Mouse (Mus musculus): ENCODE results near the gene Psmd8. TPM values are rescaled to one million over a fixed set of nuclear protein-coding genes. Genes with fewer than 3 reads are reported as not detected.
"Not testable (repeated sequence)": the region's sequence is repeated elsewhere in the genome, so short reads cannot be mapped to it uniquely, and the experiment has no call there.

Gene Psmd8
- polyA plus RNA-seq, 1 experiment from 2014 or later: 273 TPM

- H3K27ac ChIP-seq: peak overlapping the region; percentile 66
- H3K4me2 ChIP-seq: peak overlapping the region; percentile 57
- not testable (repeated sequence) for H3K36me3 ChIP-seq; ATAC-seq (ENCODE audit: insufficient number of reproducible peaks, insufficient read depth, low FRiP score, low TSS enrichment, low read depth); H3K9me3 ChIP-seq
- H3K9ac ChIP-seq: 0 out of 2 replicates have a peak overlapping the region, but pooled peaks have one; percentile 36
- H3K27me3 ChIP-seq: peaks cover 11% of the 10 kb centered on the region
- peaks cover 16% of the 10 kb centered on the region; the same call in 1 of the 2 replicates for H3K4me1 ChIP-seq
- WGBS: 16% methylated on average over 15 of the region's 15 CpGs
- H3K4me3 ChIP-seq: peak overlapping the region; percentile 45
Observed at GRCm38 (mm10) chr7:29211013-29211412, 30.5 kb upstream of the Psmd8 start.

GRCm38 (mm10) chr7:29202577-29202976, 22.1 kb upstream of the Psmd8 start:
- H3K4me1 ChIP-seq: no peaks in the 10 kb centered on the region
- no peaks in the 10 kb centered on the region for H3K36me3 ChIP-seq
- H3K27me3 ChIP-seq: no peaks in the 10 kb centered on the region
- no peak overlapping the region for H3K4me3 ChIP-seq
- no peaks in the 10 kb centered on the region for H3K9me3 ChIP-seq
- no peak for ATAC-seq (ENCODE audit: insufficient number of reproducible peaks, insufficient read depth, low FRiP score, low TSS enrichment, low read depth)
- 91% methylated on average over 6 of the region's 6 CpGs for WGBS
- H3K27ac ChIP-seq: no peak overlapping the region
- no peak overlapping the region for H3K4me2 ChIP-seq
- H3K9ac ChIP-seq: no peak overlapping the region

GRCm38 (mm10) chr7:29194230-29194629, 13.7 kb upstream of the Psmd8 start:
- H3K9me3 ChIP-seq: not testable (repeated sequence)

GRCm38 (mm10) chr7:29181323-29181722, 822 bp upstream of the Psmd8 start:
- 95% methylated on average over 4 of the region's 4 CpGs for WGBS
- H3K4me1 ChIP-seq: peaks cover 16% of the 10 kb centered on the region
- not testable (repeated sequence) for ATAC-seq (ENCODE audit: insufficient number of reproducible peaks, insufficient read depth, low FRiP score, low TSS enrichment, low read depth); H3K9ac ChIP-seq; H3K27me3 ChIP-seq; H3K4me3 ChIP-seq; H3K9me3 ChIP-seq; H3K36me3 ChIP-seq; H3K27ac ChIP-seq
- H3K4me2 ChIP-seq: peak overlapping the region; percentile 74; the same call in 1 of the 2 replicates

More at GRCm38 (mm10) chr7:29194230-29194629, 13.7 kb upstream of the Psmd8 start:
- not testable (repeated sequence) for H3K4me2 ChIP-seq; H3K4me3 ChIP-seq; H3K27me3 ChIP-seq; H3K27ac ChIP-seq; H3K4me1 ChIP-seq; ATAC-seq (ENCODE audit: insufficient number of reproducible peaks, insufficient read depth, low FRiP score, low TSS enrichment, low read depth); H3K9ac ChIP-seq; H3K36me3 ChIP-seq
- 95% methylated on average over 1 of the region's 1 CpGs for WGBS

GRCm38 (mm10) chr7:29180854-29181236, 344 bp upstream of the Psmd8 start:
- no peaks in the 10 kb centered on the region for H3K9me3 ChIP-seq
- H3K36me3 ChIP-seq: peaks cover 12% of the 10 kb centered on the region
- peak overlapping the region; percentile 60 for H3K4me3 ChIP-seq
- no peak overlapping the region for H3K9ac ChIP-seq
- ATAC-seq (ENCODE audit: insufficient number of reproducible peaks, insufficient read depth, low FRiP score, low TSS enrichment, low read depth): no peak
- WGBS: 41% methylated on average over 5 of the region's 5 CpGs
- peak overlapping the region; percentile 74 for H3K4me2 ChIP-seq
- peak overlapping the region; percentile 58; the same call in 1 of the 2 replicates for H3K27ac ChIP-seq
- no peaks in the 10 kb centered on the region for H3K27me3 ChIP-seq
- H3K4me1 ChIP-seq: peaks cover 16% of the 10 kb centered on the region

- Histone ChIP-seq H3K36me3 (peaks cover 28% of the 10 kb centered on the region), H3K4me3 (peak overlapping the region; percentile 60), H3K4me1 (peaks cover 16% of the 10 kb centered on the region), H3K9me3 (no peaks in the 10 kb centered on the region), H3K27me3 (peaks cover 9% of the 10 kb centered on the region), H3K4me2 (peak overlapping the region; percentile 74), H3K9ac (peak overlapping the region; percentile 81), H3K27ac (no peak overlapping the region)
- WGBS: 39% methylated on average over 7 of the region's 7 CpGs
- ATAC-seq (ENCODE audit: insufficient number of reproducible peaks, insufficient read depth, low FRiP score, low TSS enrichment, low read depth): no peak
Observed at GRCm38 (mm10) chr7:29179323-29179722, 1.2 kb downstream of the Psmd8 start.

- no peak for ATAC-seq (ENCODE audit: insufficient number of reproducible peaks, insufficient read depth, low FRiP score, low TSS enrichment, low read depth)
- Histone ChIP-seq H3K4me2 (no peak overlapping the region), H3K9ac (no peak overlapping the region), H3K9me3 (no peaks in the 10 kb centered on the region), H3K27me3 (peaks cover 21% of the 10 kb centered on the region), H3K4me1 (peaks cover 16% of the 10 kb centered on the region), H3K27ac (no peak overlapping the region), H3K4me3 (no peak overlapping the region), H3K36me3 (peaks cover 40% of the 10 kb centered on the region)
- WGBS: 93% methylated on average over 4 of the region's 4 CpGs
Observed at GRCm38 (mm10) chr7:29178106-29178505, 2.4 kb downstream of the Psmd8 start.

- Histone ChIP-seq H3K36me3 (peaks cover 46% of the 10 kb centered on the region), H3K9ac (no peak overlapping the region), H3K4me3 (peak overlapping the region; percentile 68; the same call in 1 of the 2 replicates), H3K4me2 (peak overlapping the region; percentile 88; the same call in 1 of the 2 replicates), H3K27ac (no peak overlapping the region), H3K4me1 (peaks cover 41% of the 10 kb centered on the region), H3K9me3 (no peaks in the 10 kb centered on the region), H3K27me3 (peaks cover 53% of the 10 kb centered on the region)
- WGBS: 36% methylated on average over 32 of the region's 32 CpGs
- ATAC-seq (ENCODE audit: insufficient number of reproducible peaks, insufficient read depth, low FRiP score, low TSS enrichment, low read depth): no peak
Observed at GRCm38 (mm10) chr7:29172390-29173016, 8.0 kb downstream of the Psmd8 start.

- ATAC-seq (ENCODE audit: insufficient number of reproducible peaks, insufficient read depth, low FRiP score, low TSS enrichment, low read depth): no peak
- H3K27ac ChIP-seq: no peak overlapping the region
- peaks cover 41% of the 10 kb centered on the region for H3K4me1 ChIP-seq
- peak overlapping the region; percentile 68 for H3K4me3 ChIP-seq
- peaks cover 41% of the 10 kb centered on the region for H3K36me3 ChIP-seq
- no peaks in the 10 kb centered on the region for H3K9me3 ChIP-seq
- H3K27me3 ChIP-seq: peaks cover 53% of the 10 kb centered on the region
- WGBS: 6% methylated on average over 34 of the region's 34 CpGs
- H3K4me2 ChIP-seq: peak overlapping the region; percentile 88
- peak overlapping the region; percentile 76 for H3K9ac ChIP-seq
Observed at GRCm38 (mm10) chr7:29171562-29172097, 8.9 kb downstream of the Psmd8 start.

- no peak for ATAC-seq (ENCODE audit: insufficient number of reproducible peaks, insufficient read depth, low FRiP score, low TSS enrichment, low read depth)
- Histone ChIP-seq H3K4me1 (peaks cover 41% of the 10 kb centered on the region), H3K36me3 (peaks cover 34% of the 10 kb centered on the region), H3K27me3 (peaks cover 53% of the 10 kb centered on the region), H3K9ac (peak overlapping the region; percentile 76), H3K27ac (0 out of 2 replicates have a peak overlapping the region, but pooled peaks have one; percentile 69), H3K4me2 (peak overlapping the region; percentile 88), H3K4me3 (peak overlapping the region; percentile 68), H3K9me3 (no peaks in the 10 kb centered on the region)
- 1% methylated on average over 43 of the region's 43 CpGs for WGBS
Observed at GRCm38 (mm10) chr7:29170755-29171561, 9.5 kb downstream of the Psmd8 start.

- H3K4me3 ChIP-seq: peak within 1 kb of the TSS; percentile 68
- peaks cover 27% of the 10 kb centered on the region for H3K36me3 ChIP-seq
- H3K4me2 ChIP-seq: peak within 1 kb of the TSS; percentile 88
- ATAC-seq (ENCODE audit: insufficient number of reproducible peaks, insufficient read depth, low FRiP score, low TSS enrichment, low read depth): peak; percentile 39
- H3K9me3 ChIP-seq: no peaks in the 10 kb centered on the region
- peaks cover 53% of the 10 kb centered on the region for H3K27me3 ChIP-seq
- peaks cover 41% of the 10 kb centered on the region for H3K4me1 ChIP-seq
- WGBS: under 1% methylated on average over 30 of the region's 30 CpGs
- peak within 1 kb of the TSS; percentile 76 for H3K9ac ChIP-seq
- peak within 1 kb of the TSS; percentile 69 for H3K27ac ChIP-seq
Observed at GRCm38 (mm10) chr7:29170066-29170754, 10.3 kb downstream of the Psmd8 start, which contains the start of the genes Ggn and Spred3. Ggn (plus strand) TSS chr7:29170210. Spred3 (minus strand) TSS chr7:29170411.
